Mouse (Mus musculus): ENCODE measurements around the gene A730015C16Rik. TPM values are rescaled to one million over a fixed set of nuclear protein-coding genes. Genes with fewer than 3 reads are reported as not detected.

The A730015C16Rik gene
- total RNA-seq (2015; ENCODE audit: low replicate concordance) (not detected in 2 replicates), total RNA-seq (2017; ENCODE audit: low replicate concordance) (not detected in 2 replicates)

- ATAC-seq (replicated peaks; ENCODE audit: low FRiP score, poor library complexity, severe bottlenecking) = peak; percentile 46
Observed at GRCm38 (mm10) chr4:108848505-108848848, at the start of gene A730015C16Rik. A730015C16Rik (minus strand) TSS chr4:108848619.

- ATAC-seq (replicated peaks; ENCODE audit: low FRiP score, poor library complexity, severe bottlenecking) = no peak
Observed at GRCm38 (mm10) chr4:108890876-108891275, 42.5 kb upstream of the A730015C16Rik start.

GRCm38 (mm10) chr4:108887456-108887855, 39.0 kb upstream of the A730015C16Rik start:
- no peak for ATAC-seq (replicated peaks; ENCODE audit: low FRiP score, poor library complexity, severe bottlenecking)

DNA sequence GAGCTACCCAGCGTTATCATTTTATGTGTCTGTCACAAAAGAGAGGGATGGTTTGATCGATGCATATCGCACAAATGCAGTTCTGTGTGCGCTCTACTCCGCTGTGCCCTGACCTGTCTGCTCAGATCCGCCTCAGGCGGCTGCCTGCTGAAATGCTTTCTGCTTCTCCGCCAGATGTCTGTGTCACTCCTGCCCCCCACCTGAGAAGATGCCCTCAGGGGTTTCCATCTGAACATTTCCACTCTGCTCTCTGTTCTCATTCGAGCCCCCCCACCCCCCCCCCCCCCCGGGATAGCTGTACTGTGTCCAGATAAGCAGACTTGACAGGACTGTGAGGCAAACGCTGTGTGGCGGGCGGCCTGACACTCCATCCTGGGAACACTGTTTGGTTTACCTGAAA, 35.4 kb upstream of the A730015C16Rik start:
- no peak for ATAC-seq (replicated peaks; ENCODE audit: low FRiP score, poor library complexity, severe bottlenecking)

- peak; percentile 95 for ATAC-seq (replicated peaks; ENCODE audit: low FRiP score, poor library complexity, severe bottlenecking)
Observed at GRCm38 (mm10) chr4:108878963-108879822, 30.8 kb upstream of the A730015C16Rik start, which contains the start of gene Rab3b. Rab3b (plus strand) TSS chr4:108879063.

DNA sequence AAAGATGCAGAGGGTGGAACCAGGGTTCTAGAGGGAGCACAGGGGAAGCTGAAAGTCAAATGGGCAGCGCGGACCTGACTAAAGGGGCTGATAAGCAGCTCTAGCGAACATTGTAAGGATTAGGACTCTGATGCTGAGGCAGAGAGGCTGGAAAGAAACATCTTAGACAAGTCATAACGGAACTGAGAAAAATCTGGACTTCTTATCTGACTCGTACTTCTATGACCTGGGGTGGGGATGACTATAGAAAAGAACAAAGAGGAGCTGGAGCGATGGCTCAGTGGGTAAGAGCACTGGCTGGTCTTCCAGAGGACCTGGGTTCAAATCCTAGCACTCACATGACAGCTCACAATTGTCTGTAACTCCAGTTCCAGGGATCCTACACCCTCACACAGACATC, 29.5 kb upstream of the A730015C16Rik start:
- no peak for ATAC-seq (replicated peaks; ENCODE audit: low FRiP score, poor library complexity, severe bottlenecking)

DNA sequence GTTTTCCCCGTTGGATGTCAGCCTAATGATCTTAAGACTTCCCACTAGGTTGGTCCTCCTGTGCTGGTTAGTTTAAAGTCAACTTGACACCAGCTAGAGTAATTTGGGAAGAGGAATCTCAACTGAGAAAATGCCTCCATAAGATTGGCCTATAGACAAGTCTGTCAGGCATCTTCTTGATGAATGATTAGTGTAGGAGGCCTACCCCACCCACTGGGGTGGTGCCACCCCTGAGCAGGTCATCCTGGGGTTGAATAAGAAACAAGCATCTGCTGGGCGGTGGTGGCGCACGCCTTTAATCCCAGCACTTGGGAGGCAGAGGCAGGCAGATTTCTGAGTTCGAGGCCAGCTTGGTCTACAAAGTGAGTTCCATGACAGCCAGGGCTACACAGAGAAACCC, 25.3 kb upstream of the A730015C16Rik start:
- ATAC-seq (replicated peaks; ENCODE audit: low FRiP score, poor library complexity, severe bottlenecking) = no peak

- peak; percentile 85 for ATAC-seq (replicated peaks; ENCODE audit: low FRiP score, poor library complexity, severe bottlenecking)
Observed at GRCm38 (mm10) chr4:108869730-108870374, 21.4 kb upstream of the A730015C16Rik start.

- ATAC-seq (replicated peaks; ENCODE audit: low FRiP score, poor library complexity, severe bottlenecking) = peak; percentile 83
Observed at GRCm38 (mm10) chr4:108866806-108867205, 18.4 kb upstream of the A730015C16Rik start.

GRCm38 (mm10) chr4:108847715-108848504, 509 bp downstream of the A730015C16Rik start, which contains the start of gene Kti12:
Kti12 (plus strand) TSS chr4:108847785.
- peak; percentile 95 for ATAC-seq (replicated peaks; ENCODE audit: low FRiP score, poor library complexity, severe bottlenecking)

DNA sequence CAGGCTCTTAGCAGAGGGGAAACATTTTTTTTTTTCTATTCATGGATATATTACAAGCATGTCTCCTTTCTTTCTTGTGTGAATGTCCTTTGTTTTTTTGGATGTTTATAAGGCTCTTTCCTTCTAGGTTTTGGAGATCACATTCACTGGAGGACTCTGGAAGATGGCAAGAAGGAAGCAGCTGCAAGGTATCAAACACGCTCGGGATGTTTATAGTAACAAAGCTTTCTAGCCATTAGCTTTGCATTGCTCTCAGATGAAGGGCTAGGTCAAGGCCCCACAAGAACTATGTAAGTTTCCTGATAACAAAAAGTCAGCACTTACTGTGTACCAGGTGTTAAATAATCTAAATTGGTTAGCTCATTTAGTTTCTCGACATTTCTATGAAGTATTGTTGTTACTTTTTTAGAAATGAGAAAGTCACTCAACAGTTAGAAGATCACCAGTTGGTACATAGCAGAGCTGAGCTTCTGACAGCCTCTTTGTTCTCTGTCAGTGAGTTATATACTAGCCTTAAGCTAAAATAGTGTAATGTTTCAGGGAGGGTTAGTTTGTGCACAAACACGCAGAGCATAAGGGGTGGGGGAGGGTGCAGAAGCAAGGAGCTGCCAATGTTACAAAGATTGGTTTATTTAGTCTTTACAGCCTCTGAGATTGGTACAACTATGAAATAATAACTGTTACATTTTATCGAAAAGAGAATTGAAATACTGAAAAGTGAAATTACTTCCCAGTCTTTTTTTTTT, 2.4 kb downstream of the A730015C16Rik start:
- ATAC-seq (replicated peaks; ENCODE audit: low FRiP score, poor library complexity, severe bottlenecking) = no peak

DNA sequence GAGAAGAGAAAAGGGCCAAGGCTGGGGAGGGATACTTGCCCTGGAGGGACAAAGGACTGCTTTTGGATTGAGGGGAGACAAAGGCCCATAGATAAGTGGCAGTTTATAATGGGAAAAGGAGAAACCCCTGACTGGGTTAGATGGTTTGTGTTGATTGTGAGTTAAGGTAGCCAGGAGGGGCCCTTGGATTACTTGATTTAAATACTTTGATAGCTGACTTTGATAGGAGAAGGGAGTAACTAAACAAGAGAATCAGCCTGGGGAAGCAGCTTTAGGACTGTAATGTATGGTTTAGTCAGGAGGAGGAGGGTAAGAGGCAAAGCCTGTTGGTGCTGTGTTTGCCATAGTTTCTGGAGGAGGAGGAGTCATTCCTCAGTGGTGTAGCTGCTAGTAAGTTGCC, 5.1 kb downstream of the A730015C16Rik start:
- ATAC-seq (replicated peaks; ENCODE audit: low FRiP score, poor library complexity, severe bottlenecking) = no peak

DNA sequence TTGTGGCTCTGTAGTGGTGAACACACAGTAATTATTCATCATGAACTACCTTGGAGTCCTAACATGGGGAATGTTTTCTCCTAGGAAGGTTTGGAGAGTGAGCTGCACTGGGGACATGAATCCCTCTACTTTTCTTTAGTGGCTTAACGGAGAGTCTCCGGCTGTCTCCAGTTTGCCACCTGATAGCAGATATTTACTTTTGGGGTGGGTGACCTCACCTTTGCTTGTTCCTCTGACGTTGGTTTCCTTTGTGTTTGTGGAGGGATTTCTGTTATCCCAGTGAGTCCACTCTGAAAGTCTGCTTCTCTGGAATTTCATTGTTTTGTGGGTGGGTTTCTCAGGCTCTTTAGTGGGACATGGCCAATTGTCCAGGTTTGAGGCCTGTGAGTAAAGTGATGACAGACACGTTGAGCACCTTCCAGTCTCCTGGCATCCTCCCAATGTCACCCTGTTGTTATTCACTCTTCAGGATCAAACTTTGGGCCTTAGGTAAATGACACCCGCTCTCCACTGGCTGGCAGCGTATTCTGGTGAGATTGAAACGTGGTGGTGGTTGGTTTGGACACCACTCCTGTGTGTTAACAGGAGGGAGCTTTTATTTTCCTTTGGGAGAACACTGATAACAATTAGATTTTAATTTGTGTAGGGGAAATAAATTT, 6.4 kb downstream of the A730015C16Rik start:
- ATAC-seq (replicated peaks; ENCODE audit: low FRiP score, poor library complexity, severe bottlenecking) = no peak

DNA sequence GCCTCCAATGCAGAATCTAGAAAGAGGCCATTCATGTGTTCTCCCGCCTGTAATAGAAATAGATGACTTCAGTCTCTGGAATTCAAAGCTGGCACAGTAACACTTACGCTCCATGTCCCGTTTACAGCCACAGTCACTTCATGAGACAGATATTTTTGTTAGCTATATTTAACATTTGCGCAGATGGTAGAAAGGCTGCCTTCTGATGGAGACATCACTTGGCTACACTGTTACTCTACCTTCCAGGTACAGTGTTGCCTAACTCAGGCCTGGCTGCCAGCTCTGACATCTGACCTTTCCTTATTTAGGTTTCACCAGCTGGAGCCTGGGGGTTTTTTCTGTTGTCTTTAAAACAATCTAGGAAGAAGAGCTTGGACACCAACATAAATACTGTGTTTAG, 10.4 kb downstream of the A730015C16Rik start:
- no peak for ATAC-seq (replicated peaks; ENCODE audit: low FRiP score, poor library complexity, severe bottlenecking)

- no peak for ATAC-seq (replicated peaks; ENCODE audit: low FRiP score, poor library complexity, severe bottlenecking)
Observed at GRCm38 (mm10) chr4:108835496-108835895, 12.9 kb downstream of the A730015C16Rik start.

DNA sequence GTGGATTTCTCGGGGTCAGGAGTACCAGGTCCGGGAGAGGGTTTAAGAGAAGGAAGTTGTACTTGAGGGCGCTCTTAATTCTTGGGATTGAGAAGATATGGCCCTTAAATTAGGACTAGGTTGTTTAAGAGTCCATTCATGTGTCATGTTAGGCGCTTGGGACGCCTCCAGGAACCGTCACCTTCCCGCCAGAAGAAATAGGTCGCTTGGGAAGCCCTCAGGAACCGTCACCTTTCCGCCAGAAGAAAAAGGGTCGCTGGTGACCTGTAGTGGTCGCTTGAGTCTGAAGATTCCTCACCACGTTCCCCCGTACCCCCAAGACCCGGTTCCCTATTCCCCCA, 13.5 kb downstream of the A730015C16Rik start:
- no peak for ATAC-seq (replicated peaks; ENCODE audit: low FRiP score, poor library complexity, severe bottlenecking)

- ATAC-seq (replicated peaks; ENCODE audit: low FRiP score, poor library complexity, severe bottlenecking) = 0 out of 2 replicates have a peak, but pooled peaks have one; percentile 13
Observed at GRCm38 (mm10) chr4:108834115-108834970, 14.1 kb downstream of the A730015C16Rik start, which contains the start of gene Txndc12. Txndc12 (plus strand) TSS chr4:108834601.

- peak; percentile 59 for ATAC-seq (replicated peaks; ENCODE audit: low FRiP score, poor library complexity, severe bottlenecking)
Observed at GRCm38 (mm10) chr4:108833828-108834114, 14.6 kb downstream of the A730015C16Rik start.
